Mouse (Mus musculus) bone marrow, adult 2 months (tissue): ENCODE data around the gene Coro7.

Experiments used
- CTCF ChIP-seq: fragments of 200-500 bp; IDR thresholded peaks from 2 replicates; pipeline ENCODE4 v1.5.1; 2011; ENCODE audit warnings: low read length, control low read depth; ENCODE audit not compliant: control insufficient read depth, insufficient read depth
- POLR2A ChIP-seq: fragments of 200-500 bp; IDR thresholded peaks from 2 replicates; pipeline ENCODE4 v1.6.1; 2011; ENCODE audit warnings: low read depth, mild to moderate bottlenecking, control low read depth, low read length, borderline replicate concordance; ENCODE audit not compliant: control insufficient read depth

- TF ChIP-seq CTCF: no peak
- TF ChIP-seq POLR2A: no peak
These were observed 29.9 kb downstream of the Coro7 start for GRCm38 (mm10) chr16:4649692-4650091.
